Mouse (Mus musculus) embryonic facial prominence, embryonic 14.5 days (tissue): Measurements from ENCODE around the gene Nelfa. TPM values are rescaled to one million over a fixed set of nuclear protein-coding genes. Genes with fewer than 3 reads are reported as not detected.
"Not testable (repeated sequence)": the region's sequence is repeated elsewhere in the genome, so short reads cannot be mapped to it uniquely, and the experiment has no call there.

Experiments
- ATAC-seq: fragments of 200-750 bp; cut with Nextera tagmentation; 2 replicates; pipeline ENCODE4 v1.8.0; 2017; ENCODE audit warnings: low read depth, moderate number of reproducible peaks, moderate TSS enrichment
- DNase-seq: peaks from one replicate; pipeline ENCODE4 v3.0.0-alpha.2; 2015; ENCODE audit warnings: low spot score
- H3K27ac ChIP-seq: fragments of 300-500 bp; sonication (generic); replicated peaks from 2 replicates; pipeline ENCODE4 v1.5.1; 2014; ENCODE audit warnings: low read depth, mild to moderate bottlenecking, low read length, moderate library complexity
- H3K27me3 ChIP-seq: fragments of 300-500 bp; sonication (generic); replicated peaks from 2 replicates; pipeline ENCODE4 v1.6.1; 2014; ENCODE audit warnings: low read length; ENCODE audit not compliant: control insufficient read depth, insufficient read depth
- H3K36me3 ChIP-seq: fragments of 300-500 bp; sonication (generic); 2 replicates; pipeline ENCODE4 v1.6.1; 2014; ENCODE audit warnings: low read length, mixed read lengths; ENCODE audit not compliant: control insufficient read depth, insufficient read depth
- H3K4me1 ChIP-seq: fragments of 300-500 bp; sonication (generic); 2 replicates; pipeline ENCODE4 v1.6.1; 2014; ENCODE audit warnings: antibody characterized with exemption, low read length; ENCODE audit not compliant: control insufficient read depth, insufficient read depth
- H3K4me2 ChIP-seq: fragments of 300-500 bp; sonication (generic); 2 replicates; pipeline ENCODE4 v1.6.1; 2014; ENCODE audit warnings: low read depth, mild to moderate bottlenecking, low read length, moderate library complexity, mixed read lengths
- H3K4me3 ChIP-seq: fragments of 300-500 bp; sonication (generic); 2 replicates; pipeline ENCODE4 v1.5.1; 2014; ENCODE audit warnings: low read depth, mild to moderate bottlenecking, low read length
- H3K9ac ChIP-seq: fragments of 300-500 bp; sonication (generic); 2 replicates; pipeline ENCODE4 v1.6.1; 2014; ENCODE audit warnings: low read depth, mild to moderate bottlenecking, low read length, moderate library complexity, mixed read lengths
- H3K9me3 ChIP-seq: fragments of 300-500 bp; sonication (generic); 2 replicates; pipeline ENCODE4 v1.6.1; 2016; ENCODE audit warnings: low read length; ENCODE audit not compliant: control insufficient read depth
- WGBS: fragments of 180-500 bp; shearing (Covaris S2); extraction: QIAGEN DNeasy Blood & Tissue Kit; methylation state at CpG from one replicate; pipeline ENCODE4 v1.1.7; 2014; 5-methylcytosine and 5-hydroxymethylcytosine counted together
- polyA plus RNA-seq: library from polyadenylated mRNA; unstranded; fragments of >200 nt; fragmentation: Nextera tagmentation; extraction: Ambion mirVana; gene quantifications from 2 replicates; pipeline ENCODE4 v1.2.1, GENCODE M21; 2014

The Nelfa gene
- polyA plus RNA-seq, 1 experiment from 2014 or later = 46.7 TPM

DNA sequence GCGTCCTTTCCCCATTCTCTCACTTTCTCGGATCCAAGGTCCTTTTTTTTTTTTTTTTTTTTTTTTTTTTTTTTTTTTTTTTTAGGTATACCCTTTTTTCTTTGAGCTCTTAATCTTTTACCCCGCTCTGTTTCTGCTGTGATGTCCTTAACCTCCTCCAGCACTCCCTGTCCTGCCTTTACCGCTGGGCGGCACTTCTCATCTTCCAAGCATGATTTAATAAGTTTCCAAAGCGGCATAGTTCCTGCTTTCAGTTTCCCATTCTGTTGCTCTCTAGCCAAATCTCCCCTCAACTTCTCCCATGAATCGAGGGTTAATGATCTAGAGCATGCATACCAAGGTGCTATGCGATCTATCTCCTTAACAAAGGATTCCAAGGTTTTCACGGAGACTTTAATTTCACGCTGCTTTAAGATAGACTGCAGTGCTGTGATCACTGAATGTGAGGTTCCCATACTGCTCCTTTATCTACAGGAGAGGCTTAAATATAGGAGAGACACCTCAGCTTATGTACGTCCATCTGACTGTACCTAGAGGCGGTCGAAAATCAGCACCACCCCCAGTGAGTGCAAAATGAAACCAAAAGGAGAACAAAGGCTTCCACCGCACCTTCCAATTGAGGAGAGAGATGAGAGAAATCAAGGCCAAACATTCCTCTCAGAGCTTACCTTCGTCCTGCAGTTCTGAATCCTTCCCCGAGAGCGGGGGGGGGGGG, 17.4 kb upstream of the Nelfa start:
- no peak overlapping the region for H3K9ac ChIP-seq
- no peaks in the 10 kb centered on the region for H3K36me3 ChIP-seq
- ATAC-seq = no peak
- H3K9me3 ChIP-seq = peaks cover 25% of the 10 kb centered on the region
- DNase-seq = no peak
- 86% methylated on average over 15 of the region's 17 CpGs for WGBS
- no peak overlapping the region for H3K4me2 ChIP-seq
- no peak overlapping the region for H3K27ac ChIP-seq
- H3K4me1 ChIP-seq = no peaks in the 10 kb centered on the region
- no peak overlapping the region for H3K4me3 ChIP-seq
- no peaks in the 10 kb centered on the region for H3K27me3 ChIP-seq

DNA sequence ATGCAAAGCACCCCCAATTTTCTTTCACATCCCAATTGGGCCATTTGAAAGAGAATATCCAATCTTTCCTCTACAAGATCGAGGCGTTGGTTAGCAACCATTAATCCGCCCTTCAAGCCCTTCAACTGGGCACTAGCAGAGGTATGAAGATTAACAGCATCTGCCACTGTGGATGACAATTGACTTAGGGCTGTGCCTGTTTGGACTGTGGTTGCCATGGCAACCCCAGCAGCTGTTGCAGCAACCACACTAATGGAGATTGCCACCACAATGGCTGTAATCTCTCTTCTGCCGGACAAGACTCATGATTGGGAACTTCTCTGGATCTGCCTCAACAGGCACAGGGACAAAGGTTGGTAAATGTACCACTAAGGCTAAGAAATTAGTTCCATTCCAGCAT, 12.1 kb upstream of the Nelfa start:
- Histone ChIP-seq H3K9ac (no peak overlapping the region), H3K27me3 (no peaks in the 10 kb centered on the region), H3K27ac (no peak overlapping the region), H3K9me3 (peaks cover 26% of the 10 kb centered on the region), H3K4me3 (no peak overlapping the region), H3K36me3 (no peaks in the 10 kb centered on the region), H3K4me2 (no peak overlapping the region), H3K4me1 (no peaks in the 10 kb centered on the region)
- 95% methylated on average over 4 of the region's 4 CpGs for WGBS
- DNase-seq (no peak), ATAC-seq (no peak)

DNA sequence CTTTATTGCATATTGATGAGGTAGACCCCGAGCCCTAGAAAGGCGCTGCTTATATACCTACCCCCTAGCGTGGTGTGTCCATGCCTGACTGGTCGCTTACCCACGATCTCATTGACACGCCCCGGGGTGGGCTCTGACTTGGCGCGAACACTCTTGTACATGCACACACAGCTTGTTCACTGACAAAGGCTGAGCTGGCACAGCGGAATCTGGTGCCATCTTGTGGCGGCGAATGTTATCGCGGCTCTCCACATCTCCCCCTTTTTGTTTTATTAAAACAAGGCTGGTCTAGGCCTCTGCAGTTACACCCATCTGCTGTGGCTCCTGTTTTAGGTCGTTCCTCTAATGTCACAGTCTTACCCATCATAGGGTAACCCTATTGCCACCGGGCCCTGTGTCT, 10.8 kb upstream of the Nelfa start:
- not testable (repeated sequence) for H3K36me3 ChIP-seq, H3K4me1 ChIP-seq, H3K4me3 ChIP-seq, H3K9ac ChIP-seq, ATAC-seq, H3K27ac ChIP-seq, DNase-seq, H3K27me3 ChIP-seq, H3K4me2 ChIP-seq
- WGBS = 92% methylated on average over 16 of the region's 16 CpGs
- peaks cover 32% of the 10 kb centered on the region for H3K9me3 ChIP-seq

DNA sequence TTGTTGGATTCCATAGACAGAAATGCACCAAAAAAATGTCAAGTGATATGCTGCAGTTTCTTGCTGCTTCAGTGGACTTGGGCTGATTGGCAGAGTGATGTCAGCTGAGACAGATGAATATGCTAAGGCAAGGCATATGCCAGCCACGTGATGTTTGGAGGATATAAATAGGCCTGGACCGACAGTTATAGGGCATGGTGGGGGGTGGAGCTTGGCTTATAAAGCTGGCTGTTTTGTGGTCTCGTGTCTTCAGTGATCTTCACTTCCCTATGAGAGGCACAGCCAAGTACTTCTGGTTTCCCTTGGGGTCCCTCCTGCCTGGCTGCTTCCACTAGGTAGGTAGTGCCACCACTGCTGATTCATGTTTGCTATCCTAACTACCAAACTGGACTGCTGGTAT, 2.2 kb upstream of the Nelfa start:
- H3K9me3 ChIP-seq = peaks cover 36% of the 10 kb centered on the region
- H3K27me3 ChIP-seq = no peaks in the 10 kb centered on the region
- WGBS = 68% methylated on average over 3 of the region's 3 CpGs
- peak; percentile 25 for DNase-seq
- no peak overlapping the region for H3K9ac ChIP-seq
- peaks cover 18% of the 10 kb centered on the region for H3K4me1 ChIP-seq
- H3K4me2 ChIP-seq = no peak overlapping the region
- peaks cover 9% of the 10 kb centered on the region; the same call in 1 of the 2 replicates for H3K36me3 ChIP-seq
- no peak overlapping the region for H3K4me3 ChIP-seq
- ATAC-seq = no peak
- no peak overlapping the region for H3K27ac ChIP-seq

DNA sequence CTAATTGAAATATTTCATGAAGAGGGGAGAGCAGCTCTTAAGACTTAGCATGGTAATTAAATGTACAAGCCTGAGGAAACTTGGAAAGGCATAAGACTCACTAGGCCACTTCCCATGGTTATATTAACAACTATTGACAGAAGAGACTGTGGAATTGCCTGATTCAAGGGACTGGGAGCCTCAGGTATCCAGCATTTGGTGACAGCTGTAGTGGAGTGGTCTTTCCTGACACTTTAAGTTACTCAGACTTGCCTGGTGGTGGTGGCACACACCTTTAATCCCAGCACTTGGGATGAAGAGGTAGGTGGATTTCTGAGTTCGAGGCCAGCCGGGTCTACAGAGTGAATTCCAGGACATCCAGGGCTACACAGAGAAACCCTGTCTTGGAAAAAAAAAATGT, 1.0 kb upstream of the Nelfa start:
- ATAC-seq (no peak), DNase-seq (no peak)
- H3K4me2 ChIP-seq = peak overlapping the region; percentile 68
- no peak overlapping the region for H3K27ac ChIP-seq
- H3K4me3 ChIP-seq = peak overlapping the region; percentile 78
- peaks cover 16% of the 10 kb centered on the region; the same call in 1 of the 2 replicates for H3K36me3 ChIP-seq
- H3K9me3 ChIP-seq = peaks cover 26% of the 10 kb centered on the region
- peaks cover 18% of the 10 kb centered on the region for H3K4me1 ChIP-seq
- WGBS = 97% methylated on average over 2 of the region's 2 CpGs
- no peaks in the 10 kb centered on the region for H3K27me3 ChIP-seq
- peak overlapping the region; percentile 69; the same call in 1 of the 2 replicates for H3K9ac ChIP-seq

DNA sequence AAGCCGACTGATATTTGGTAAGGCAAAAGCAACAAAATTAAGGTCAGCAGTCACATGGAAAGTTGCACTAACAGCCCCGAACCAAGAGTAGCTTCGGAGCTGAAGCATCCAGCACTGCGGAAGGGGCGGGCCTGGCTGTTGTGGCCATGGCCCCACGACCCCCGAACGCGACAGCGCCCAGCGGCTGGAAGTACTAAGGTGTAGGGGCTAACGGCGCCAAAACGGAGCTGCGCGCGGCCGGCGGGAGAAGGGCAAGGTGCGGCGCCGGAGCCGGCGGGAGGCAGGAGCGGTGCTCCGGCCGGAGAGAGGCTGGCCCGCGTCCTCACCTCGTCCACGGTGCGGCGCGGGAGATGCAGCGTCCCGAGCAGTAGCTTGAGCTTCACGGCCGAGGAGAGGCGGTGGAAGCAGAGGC, 507 bp downstream of the Nelfa start:
- WGBS = under 1% methylated on average over 22 of the region's 39 CpGs
- H3K9ac ChIP-seq = peak overlapping the region; percentile 89
- peaks cover 12% of the 10 kb centered on the region; the same call in 1 of the 2 replicates for H3K9me3 ChIP-seq
- peak overlapping the region; percentile 52 for H3K4me2 ChIP-seq
- peaks cover 17% of the 10 kb centered on the region; the same call in 1 of the 2 replicates for H3K36me3 ChIP-seq
- peak; percentile 44 for DNase-seq
- peaks cover 18% of the 10 kb centered on the region for H3K4me1 ChIP-seq
- H3K27ac ChIP-seq = peak overlapping the region; percentile 91
- no peaks in the 10 kb centered on the region for H3K27me3 ChIP-seq
- ATAC-seq = peak; percentile 65
- H3K4me3 ChIP-seq = peak overlapping the region; percentile 78

DNA sequence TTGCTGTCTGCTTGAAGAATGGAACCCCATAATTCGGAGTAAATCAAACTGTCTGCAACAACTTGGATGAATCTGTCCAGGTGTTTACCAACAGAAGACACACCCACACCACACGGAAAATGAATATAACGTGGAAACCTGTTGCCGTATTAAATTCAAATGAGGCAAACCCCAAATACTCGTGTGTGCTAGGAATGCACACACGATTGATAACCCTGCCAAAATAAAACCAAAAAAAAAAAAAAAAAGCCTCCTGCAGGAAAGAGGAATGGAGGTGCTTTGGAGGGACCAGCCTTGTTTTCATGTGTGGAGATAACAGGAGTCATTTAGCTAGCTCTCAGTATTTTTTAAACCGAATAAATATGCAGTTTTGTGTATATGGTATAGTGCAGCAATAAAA, 1.3 kb downstream of the Nelfa start:
- Histone ChIP-seq H3K36me3 (peaks cover 18% of the 10 kb centered on the region), H3K9me3 (peaks cover 12% of the 10 kb centered on the region; the same call in 1 of the 2 replicates), H3K4me1 (peaks cover 18% of the 10 kb centered on the region), H3K4me3 (peak overlapping the region; percentile 78), H3K9ac (peak overlapping the region; percentile 89; the same call in 1 of the 2 replicates), H3K27ac (no peak overlapping the region), H3K4me2 (peak overlapping the region; percentile 52), H3K27me3 (no peaks in the 10 kb centered on the region)
- ATAC-seq = no peak
- DNase-seq = no peak
- 80% methylated on average over 7 of the region's 7 CpGs for WGBS

DNA sequence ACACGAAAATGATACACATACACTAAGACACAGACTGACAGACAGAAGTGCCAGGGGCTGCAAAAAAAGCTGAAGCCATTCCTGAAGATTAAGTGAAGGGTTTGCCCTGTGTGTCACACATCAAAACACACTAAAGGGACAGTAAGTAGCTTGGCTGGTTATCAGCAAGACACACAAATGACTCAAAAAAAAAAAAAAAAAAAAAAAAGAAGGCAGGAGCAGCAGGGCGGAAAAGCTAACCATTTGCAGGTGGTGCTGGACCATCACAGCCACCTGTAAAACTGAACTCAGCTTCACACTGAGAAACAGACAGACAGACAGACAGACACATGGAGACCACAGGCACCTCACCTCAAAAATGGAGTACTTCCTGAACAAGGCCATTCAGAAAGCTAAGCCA, 2.1 kb downstream of the Nelfa start:
- Histone ChIP-seq H3K36me3 (peaks cover 24% of the 10 kb centered on the region), H3K4me2 (peak overlapping the region; percentile 52), H3K4me3 (peak overlapping the region; percentile 78; the same call in 1 of the 2 replicates), H3K27ac (no peak overlapping the region), H3K9ac (no peak overlapping the region), H3K4me1 (peaks cover 18% of the 10 kb centered on the region), H3K27me3 (no peaks in the 10 kb centered on the region), H3K9me3 (peaks cover 11% of the 10 kb centered on the region; the same call in 1 of the 2 replicates)
- ATAC-seq (no peak), DNase-seq (no peak)
- WGBS = 86% methylated on average over 2 of the region's 2 CpGs

DNA sequence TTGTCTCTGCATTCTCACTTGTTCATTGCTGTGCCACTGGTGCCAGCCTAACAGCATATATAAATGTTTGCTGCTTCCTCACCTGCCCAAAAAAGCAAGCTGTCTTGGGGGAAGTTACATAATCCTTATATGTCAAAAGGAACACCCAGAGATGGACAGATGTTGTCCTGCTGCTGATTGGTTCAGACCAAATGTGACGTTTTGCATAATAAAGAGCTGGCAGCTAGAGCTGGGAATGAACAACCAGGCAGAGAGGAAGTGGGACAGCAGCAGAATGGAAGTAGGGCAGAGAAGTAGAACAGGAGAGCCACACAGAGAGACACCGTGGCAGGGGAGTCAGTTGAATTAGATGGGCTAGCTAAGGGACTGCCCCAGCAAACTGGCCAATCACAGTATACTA, 3.8 kb downstream of the Nelfa start:
- no peak overlapping the region for H3K4me2 ChIP-seq
- H3K9ac ChIP-seq = no peak overlapping the region
- DNase-seq = no peak
- whole genome bisulfite sequencing = 89% methylated on average over 2 of the region's 2 CpGs
- H3K9me3 ChIP-seq = peaks cover 10% of the 10 kb centered on the region; the same call in 1 of the 2 replicates
- peaks cover 39% of the 10 kb centered on the region for H3K36me3 ChIP-seq
- ATAC-seq = no peak
- H3K4me1 ChIP-seq = peaks cover 17% of the 10 kb centered on the region
- H3K4me3 ChIP-seq = no peak overlapping the region
- H3K27me3 ChIP-seq = no peaks in the 10 kb centered on the region
- no peak overlapping the region for H3K27ac ChIP-seq
